Mouse (Mus musculus) stomach, adult 2 months (tissue): ENCODE data around the gene Spata22. TPM values are rescaled to one million over a fixed set of nuclear protein-coding genes. Genes with fewer than 3 reads are reported as not detected.

ENCODE experiments used
- polyA plus RNA-seq: library from polyadenylated mRNA; depleted of rRNA; stranded (reverse); fragments of >200 nt; gene quantifications from 2 replicates; pipeline ENCODE4 v1.2.3, GENCODE M21; 2012; rRNA removed

Gene Spata22
- not detected in 2 replicates for polyA plus RNA-seq

DNA sequence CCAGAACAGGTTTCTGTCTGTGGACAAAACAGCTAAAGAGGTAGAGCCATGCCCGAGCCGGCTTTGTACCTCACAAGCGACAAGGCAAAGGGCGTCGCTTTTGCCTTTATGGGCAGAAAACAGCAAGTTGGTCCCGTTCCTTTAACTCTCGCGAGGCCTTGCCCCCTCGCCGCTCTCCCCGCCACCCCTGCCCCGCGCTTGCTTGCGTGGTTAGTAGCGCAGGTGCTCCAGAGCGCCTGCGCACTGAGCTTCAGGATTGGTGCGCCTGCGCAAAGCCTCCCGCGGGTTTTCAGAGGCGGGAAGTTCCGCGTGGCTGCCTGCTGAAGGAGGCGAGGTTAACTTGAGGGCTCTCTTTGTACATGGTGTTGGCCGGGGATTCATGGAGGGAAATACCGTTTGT lies at the start of gene Spata22, which contains the start of the genes Aspa and Gm49340:
TSS of gene Spata22 (plus strand) at position 300 of the 400 bp plus-strand sequence.
TSS of gene Aspa (minus strand) at position 155 of the 400 bp plus-strand sequence.
TSS of gene Gm49340 (plus strand) at position 300 of the 400 bp plus-strand sequence.

DNA sequence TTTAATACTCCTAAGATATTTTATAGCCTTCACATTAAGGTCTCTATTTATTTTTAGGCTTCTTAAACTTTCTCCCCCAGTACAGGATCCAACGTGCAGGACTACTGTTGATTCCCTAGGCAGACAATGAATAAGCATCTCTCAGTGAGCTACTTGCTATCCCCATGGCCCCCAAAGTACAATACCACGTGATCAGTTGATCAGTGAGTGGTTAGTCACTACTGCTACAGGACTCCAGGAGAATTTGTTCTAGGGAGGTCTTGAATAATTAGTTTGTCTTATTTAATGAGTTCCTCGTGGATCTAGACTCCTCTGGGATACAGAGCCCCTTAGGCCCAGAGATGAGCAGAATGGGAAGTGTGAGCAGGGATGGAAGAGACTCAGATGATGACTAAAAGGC lies 20.9 kb downstream of the Spata22 start, which contains the start of gene Olfr20:
TSS of gene Olfr20 (plus strand) at position 301 of the 400 bp plus-strand sequence.

DNA sequence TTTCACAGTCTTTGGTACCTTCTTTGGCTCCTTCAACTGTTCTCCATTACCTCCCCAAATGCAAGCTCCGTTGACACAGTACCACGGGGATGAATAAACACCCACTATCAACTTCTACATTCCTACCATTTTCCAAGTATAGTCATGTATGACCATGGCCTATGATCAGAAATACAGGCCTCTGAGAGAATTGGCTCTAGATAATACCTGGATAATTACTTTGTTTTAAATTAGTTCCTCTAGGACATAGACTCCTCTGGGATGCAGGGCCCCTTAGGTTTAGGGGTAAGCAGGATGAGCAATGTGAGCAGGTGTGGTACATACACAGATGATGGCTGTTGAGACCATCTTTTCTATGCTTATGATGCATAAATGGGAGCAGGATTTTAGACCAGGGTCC lies 41.4 kb downstream of the Spata22 start, which contains the start of gene Olfr376:
TSS of gene Olfr376 (plus strand) at position 301 of the 400 bp plus-strand sequence.

Other genes starting within 250 kb of the Spata22 start
- gene Itgae, start 239.2 kb upstream of the Spata22 start, polyA plus RNA-seq: 0.28 and 0.52 TPM in 2 replicates
- gene Haspin, start 191.4 kb upstream of the Spata22 start, polyA plus RNA-seq: 1.00 and 1.3 TPM in 2 replicates
- gene P2rx5, start 169.3 kb upstream of the Spata22 start, polyA plus RNA-seq: 0.25 and 0.48 TPM in 2 replicates
- gene Emc6, start 152.7 kb upstream of the Spata22 start, polyA plus RNA-seq: 24.6 and 59.8 TPM in 2 replicates
- gene Tax1bp3, start 152.7 kb upstream of the Spata22 start, polyA plus RNA-seq: 70.2 and 75.3 TPM in 2 replicates
- 8.0 and 9.1 TPM in 2 replicates for gene Ctns, start 130.7 kb upstream of the Spata22 start, polyA plus RNA-seq
- 2.5 and 2.7 TPM in 2 replicates for gene Shpk, start 130.3 kb upstream of the Spata22 start, polyA plus RNA-seq
- gene Trpv1, start 95.4 kb upstream of the Spata22 start, polyA plus RNA-seq: 0.09 TPM in 1 of 2 replicates, not detected in the other
- 0.15 and 0.26 TPM in 2 replicates for gene Trpv3, start 62.4 kb upstream of the Spata22 start, polyA plus RNA-seq
- 0.08 and 0.17 TPM in 2 replicates for gene Aspa, start 145 bp upstream of the Spata22 start, polyA plus RNA-seq
- gene Gm49340, start within 50 bp of the Spata22 start, polyA plus RNA-seq: not detected in 2 replicates
- gene Olfr20, start 21.0 kb downstream of the Spata22 start, polyA plus RNA-seq: 0.09 TPM in 1 of 2 replicates, not detected in the other
- gene Olfr376, start 41.5 kb downstream of the Spata22 start, polyA plus RNA-seq: not detected in 2 replicates
- gene Olfr1, start 69.9 kb downstream of the Spata22 start, polyA plus RNA-seq: not detected in 2 replicates
- not detected in 2 replicates for gene Olfr378, start 98.7 kb downstream of the Spata22 start, polyA plus RNA-seq
- gene Olfr380, start 127.8 kb downstream of the Spata22 start, polyA plus RNA-seq: not detected in 2 replicates
- not detected in 2 replicates for gene Olfr381, start 161.9 kb downstream of the Spata22 start, polyA plus RNA-seq
- not detected in 2 replicates for gene Olfr382, start 187.5 kb downstream of the Spata22 start, polyA plus RNA-seq